ENCODE assay signal across 8 mouse cellular contexts in genomic region chr11:78886693-78887092, GRCm38 (mm10). TPM values are rescaled to one million over a fixed set of nuclear protein-coding genes. Genes with fewer than 3 reads are reported as not detected.
DNase-seq lines count a peak whose midpoint lies in the region; ATAC-seq lines count a peak whose summit lies in the region.

No protein-coding gene starts in this region.

- 0 out of 2 replicates have a peak, but pooled peaks have one; percentile 12 for ATAC-seq in kidney, embryonic 16.5 days (ENCODE audit: low FRiP score, low TSS enrichment)
- ATAC-seq in heart, embryonic 16.5 days (replicated peaks; ENCODE audit: extremely low read depth, insufficient read depth, low FRiP score): no peak
- ATAC-seq in midbrain, embryonic 15.5 days (replicated peaks): peak; percentile 58
- ATAC-seq in erythroblast, adult 5-6 weeks (replicated peaks; ENCODE audit: low FRiP score, poor library complexity, severe bottlenecking): no peak

- H3K9ac ChIP-seq in kidney, embryonic 16.5 days (replicated peaks; ENCODE audit: low read length): no peak overlapping the region
- no peak overlapping the region for H3K9ac ChIP-seq in heart, embryonic 16.5 days (ENCODE audit: low read length)
- no peak overlapping the region for H3K9ac ChIP-seq in midbrain, embryonic 15.5 days

- WGBS in kidney, embryonic 16.5 days: 70% methylated on average over 1 of the region's 1 CpGs
- 89% methylated on average over 1 of the region's 1 CpGs for whole genome bisulfite sequencing in heart, embryonic 16.5 days
- 21% methylated on average over 1 of the region's 1 CpGs for WGBS in midbrain, embryonic 15.5 days

- H3K36me3 ChIP-seq in kidney, embryonic 16.5 days (ENCODE audit: insufficient read depth, low read length): no peaks in the 10 kb centered on the region
- H3K36me3 ChIP-seq in heart, embryonic 16.5 days (ENCODE audit: control insufficient read depth, insufficient read depth): no peaks in the 10 kb centered on the region
- no peaks in the 10 kb centered on the region for H3K36me3 ChIP-seq in midbrain, embryonic 15.5 days (replicated peaks)

- H3K4me2 ChIP-seq in kidney, embryonic 16.5 days (replicated peaks; ENCODE audit: low read depth, low read length): peak overlapping the region; percentile 18; the same call in 1 of the 2 replicates
- peak overlapping the region; percentile 34 for H3K4me2 ChIP-seq in heart, embryonic 16.5 days (ENCODE audit: low read depth, low read length)
- H3K4me2 ChIP-seq in midbrain, embryonic 15.5 days: no peak overlapping the region

- intact Hi-C loops in left cerebral cortex, postnatal 10 days (cut with DNase I): no loop called here

- no peaks in the 10 kb centered on the region for H3K27me3 ChIP-seq in kidney, embryonic 16.5 days (ENCODE audit: insufficient read depth, low read length)
- H3K27me3 ChIP-seq in heart, embryonic 16.5 days (ENCODE audit: control insufficient read depth, insufficient read depth, low read length): no peaks in the 10 kb centered on the region
- no peaks in the 10 kb centered on the region for H3K27me3 ChIP-seq in midbrain, embryonic 15.5 days (replicated peaks)

- H3K4me3 ChIP-seq in kidney, embryonic 16.5 days (ENCODE audit: low read length): no peak overlapping the region
- no peak overlapping the region for H3K4me3 ChIP-seq in heart, embryonic 16.5 days (ENCODE audit: low read length)
- no peak overlapping the region for H3K4me3 ChIP-seq in midbrain, embryonic 15.5 days

- H3K9me3 ChIP-seq in kidney, embryonic 16.5 days (ENCODE audit: low read length): no peaks in the 10 kb centered on the region
- no peaks in the 10 kb centered on the region for H3K9me3 ChIP-seq in heart, embryonic 16.5 days (replicated peaks; ENCODE audit: control insufficient read depth, low read length)
- no peaks in the 10 kb centered on the region for H3K9me3 ChIP-seq in midbrain, embryonic 15.5 days

- no peak overlapping the region for H3K27ac ChIP-seq in kidney, embryonic 16.5 days (ENCODE audit: low read length)
- H3K27ac ChIP-seq in heart, embryonic 16.5 days (ENCODE audit: low read length): no peak overlapping the region
- H3K27ac ChIP-seq in midbrain, embryonic 15.5 days: peak overlapping the region; percentile 87

- no peak for DNase-seq in kidney, postnatal 25 days
- peak; percentile 50 for DNase-seq in embryo, embryonic 10.5 days (ENCODE audit: low spot score)
- DNase-seq in left cerebral cortex, postnatal 10 days (ENCODE audit: extremely low spot score in 1 of 2, low spot score in 2 of 2): no peak
- no peak for DNase-seq in cerebellum, adult 8-10 months

- peaks cover 7% of the 10 kb centered on the region for H3K4me1 ChIP-seq in kidney, embryonic 16.5 days (ENCODE audit: insufficient read depth, low read length)
- H3K4me1 ChIP-seq in heart, embryonic 16.5 days (ENCODE audit: control insufficient read depth, insufficient read depth, low read length): peaks cover 5% of the 10 kb centered on the region; the same call in 1 of the 2 replicates
- peaks cover 20% of the 10 kb centered on the region for H3K4me1 ChIP-seq in midbrain, embryonic 15.5 days

RNA-seq across cellular contexts. Expression of gene Nos2, which starts 33.9 kb away (rescaled TPM):
- 2.1 and 2.7 TPM in 2 replicates for polyA plus RNA-seq in kidney, embryonic 16.5 days (2015; fragmentation: Nextera tagmentation; extraction: Ambion mirVana)
- 2.0 and 2.3 TPM in 2 replicates for polyA plus RNA-seq in heart, embryonic 16.5 days (2015; fragmentation: Nextera tagmentation; extraction: Ambion mirVana)
- polyA plus RNA-seq in midbrain, embryonic 15.5 days (2015; fragmentation: Nextera tagmentation; extraction: Ambion mirVana): 1.1 and 1.6 TPM in 2 replicates
- 1 to 10 TPM; 1.3 to 2.4 TPM for total RNA-seq in left cerebral cortex, postnatal 10 days (2021)
- not detected in 2 replicates for total RNA-seq in erythroblast, adult 5-6 weeks (2015; ENCODE audit: low replicate concordance)
- total RNA-seq in erythroblast, adult 5-6 weeks (2017; ENCODE audit: low replicate concordance): not detected in 2 replicates

Comparison
In these comparisons a context has a peak if more than half of its experiments do, and no peak if none do; other contexts are left out.
1. ATAC-seq: peak in kidney, embryonic 16.5 days (single experiment) and midbrain, embryonic 15.5 days (single experiment); none in heart, embryonic 16.5 days (single experiment) and erythroblast, adult 5-6 weeks (single experiment).